8 mouse cellular contexts compared by ENCODE assay signal in the genomic region with DNA sequence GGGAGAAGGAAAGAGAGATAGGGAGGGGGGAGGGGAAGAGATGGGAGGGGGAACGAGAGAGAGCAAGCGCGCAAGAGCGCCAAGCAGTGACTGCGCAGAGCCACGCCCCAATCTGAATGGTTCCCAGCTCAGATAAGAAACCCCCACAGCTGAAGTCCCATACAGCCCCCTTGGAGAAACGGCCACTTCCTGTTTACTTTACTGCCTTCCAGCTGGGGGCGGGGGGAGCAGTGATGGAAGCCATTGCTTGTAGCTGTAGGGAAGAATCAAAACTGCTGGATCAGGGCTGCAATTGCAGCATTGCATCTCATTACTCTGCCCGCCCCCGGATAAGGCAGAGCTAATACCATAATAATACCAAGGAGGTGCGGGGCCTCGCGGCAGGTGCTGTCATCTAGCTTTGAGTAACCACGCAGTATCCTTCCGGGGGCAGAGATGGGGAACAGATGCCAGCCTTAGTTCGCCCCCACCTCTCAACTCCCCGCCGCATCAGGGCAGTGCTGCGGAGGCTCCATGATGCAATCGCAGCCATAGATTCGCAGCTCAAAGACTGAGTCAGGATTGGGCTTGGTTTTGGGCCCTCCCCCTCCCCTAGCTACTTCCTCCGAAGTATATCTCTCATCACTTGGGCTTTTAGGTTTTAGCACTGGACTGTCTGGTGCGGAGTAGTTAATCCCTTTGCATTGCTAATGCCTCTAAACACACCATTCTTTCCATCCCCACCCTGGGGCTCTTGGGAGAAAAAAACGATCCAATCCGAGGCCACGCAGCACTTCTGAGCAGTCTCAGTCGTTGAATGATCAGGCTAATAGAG.
DNase-seq lines count a peak whose midpoint lies in the region; ATAC-seq and TF ChIP-seq lines count a peak whose summit lies in the region.

No protein-coding gene starts in this region.

- ATAC-seq in hindbrain, postnatal 0 days = peak; percentile 95
- peak; percentile 91 for ATAC-seq in megakaryocyte, adult 5-6 weeks (ENCODE audit: poor library complexity, severe bottlenecking)

- 10% methylated on average over 27 of the region's 27 CpGs for WGBS in hindbrain, postnatal 0 days

- peak overlapping the region; percentile 78 for H3K4me3 ChIP-seq in gastrocnemius, adult 2 months
- peak overlapping the region; percentile 33 for H3K4me3 ChIP-seq in hindbrain, postnatal 0 days (ENCODE audit: low read length)

- H3K27ac ChIP-seq in gastrocnemius, adult 2 months = peak overlapping the region; percentile 83
- H3K27ac ChIP-seq in hindbrain, postnatal 0 days = peak overlapping the region; percentile 86

- TF ChIP-seq CTCF in gastrocnemius, adult 2 months (IDR thresholded peaks at IDR 0.05) = no peak
- TF ChIP-seq CTCF in hindbrain, postnatal 0 days (IDR thresholded peaks at IDR 0.05; ENCODE audit: low read depth) = peak; percentile 22; the same call in 1 of the 2 replicates

- no peaks in the 10 kb centered on the region for H3K36me3 ChIP-seq in hindbrain, postnatal 0 days (ENCODE audit: insufficient read depth, low read length)

- intact Hi-C loops in gastrocnemius, adult 2 months (cut with DNase I) = loop anchor here (5.0 to 10.0 kb wide), 2 partner anchors 62 to 125 kb away; partner anchors contain the start of gene Ddx3x

- H3K9ac ChIP-seq in hindbrain, postnatal 0 days (replicated peaks; ENCODE audit: low read length) = peak overlapping the region; percentile 44

- H3K4me2 ChIP-seq in hindbrain, postnatal 0 days (ENCODE audit: low read depth, low read length) = peak overlapping the region; percentile 60

- H3K27me3 ChIP-seq in hindbrain, postnatal 0 days (ENCODE audit: insufficient read depth, low read length) = no peaks in the 10 kb centered on the region; the same call in 1 of the 2 replicates

- peak; percentile 79 for DNase-seq in T-cell, adult 2 months (ENCODE audit: low spot score)
- peak; percentile 81 to 85 for DNase-seq in cerebellum, postnatal 14 days
- peak; percentile 69 for DNase-seq in gastrocnemius, adult 2 months
- DNase-seq in hindbrain, postnatal 0 days (ENCODE audit: low spot score) = peak; percentile 93
- peak; percentile 41 to 67 for DNase-seq in left cerebral cortex, adult 8-10 months (ENCODE audit: low spot score in 2 of 2)
- peak; percentile 67 for DNase-seq in right cerebral cortex, adult 18-20 months
- peak; percentile 32 for DNase-seq in urinary bladder, postnatal 25 days (ENCODE audit: low spot score)

- peaks cover 5% of the 10 kb centered on the region; the same call in 1 of the 2 replicates for H3K4me1 ChIP-seq in hindbrain, postnatal 0 days (ENCODE audit: insufficient read depth, low read length)

- no peaks in the 10 kb centered on the region for H3K9me3 ChIP-seq in hindbrain, postnatal 0 days (ENCODE audit: low read length)

Comparison
In these comparisons a context has a peak if more than half of its experiments do, and no peak if none do; other contexts are left out.
1. Peak in every context shown above with its lines: DNase-seq, ATAC-seq, H3K4me3 ChIP-seq and H3K27ac ChIP-seq.
2. DNase-seq: peak in every context shown above with its lines; median percentile 93 in hindbrain, postnatal 0 days; 83 in cerebellum, postnatal 14 days; 79 in T-cell, adult 2 months; 69 in gastrocnemius, adult 2 months; 67 in right cerebral cortex, adult 18-20 months; 54 in left cerebral cortex, adult 8-10 months; 32 in urinary bladder, postnatal 25 days.